Mouse (Mus musculus) lung, adult 2 months (tissue): ENCODE results near the gene Nufip2.

ENCODE experiments used
- CTCF ChIP-seq: fragments of 200-500 bp; IDR thresholded peaks from 2 replicates; pipeline ENCODE4 v1.5.1; 2011; ENCODE audit warnings: mild to moderate bottlenecking, low read length, control low read depth; ENCODE audit not compliant: insufficient read depth
- POLR2A ChIP-seq: fragments of 200-500 bp; IDR thresholded peaks from 2 replicates; pipeline ENCODE4 v1.6.1; 2011; ENCODE audit warnings: low read depth, mild to moderate bottlenecking, control low read depth, low read length, borderline replicate concordance; ENCODE audit errors: extremely low read depth

- TF ChIP-seq CTCF (peak; percentile 47; the same call in 1 of the 2 replicates), POLR2A (no peak)
These were observed 98.0 kb downstream of the Nufip2 start for GRCm38 (mm10) chr11:77783747-77784646.
